ENCODE assay signal across 8 mouse cellular contexts in the genomic region with DNA sequence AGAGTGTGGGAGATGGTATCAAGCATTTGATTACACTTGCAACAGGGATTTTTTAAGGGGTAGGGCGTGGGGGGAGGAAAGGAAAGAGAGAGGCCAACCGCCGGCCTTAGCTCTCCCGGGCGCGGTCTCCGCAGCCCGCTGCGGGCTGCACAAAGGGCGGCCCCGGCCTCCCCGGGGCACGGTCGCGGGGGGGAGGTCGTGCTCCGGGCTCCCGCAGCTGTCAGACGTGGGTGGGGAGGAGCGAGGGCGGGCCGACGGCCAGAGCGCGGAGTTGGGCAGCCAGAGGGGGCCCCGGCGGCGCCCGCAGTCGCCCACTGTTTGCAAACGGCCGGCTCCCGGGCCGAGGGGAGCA.
A peak's percentile ranks its signal among the peaks of the same experiment; 100 is the strongest.
DNase-seq lines count a peak whose midpoint lies in the region; ATAC-seq and TF ChIP-seq lines count a peak whose summit lies in the region.

No protein-coding gene starts in this region.

- H3K79me2 ChIP-seq in myocyte (ENCODE audit: control insufficient read depth, insufficient read depth), result peaks cover 29% of the 10 kb centered on the region

- no peak for TF ChIP-seq POLR2A in myocyte (IDR thresholded peaks at IDR 0.05; ENCODE audit: insufficient read length, low read depth)

- no peak for DNase-seq in heart, postnatal 36 days
- no peak for DNase-seq in layer of hippocampus, postnatal 10 days (ENCODE audit: low spot score in 2 of 2)
- DNase-seq in gastrocnemius, postnatal 36 days, result no peak

- H3K27me3 ChIP-seq in heart, embryonic 11.5 days (ENCODE audit: control insufficient read depth, insufficient read depth, low read length), result 0 out of 2 replicates have a peak, but pooled peaks cover 2% of the 10 kb centered on the region
- H3K27me3 ChIP-seq in heart, embryonic 13.5 days (replicated peaks), result no peaks in the 10 kb centered on the region
- peaks cover 87% of the 10 kb centered on the region for H3K27me3 ChIP-seq in limb, embryonic 12.5 days
- no peaks in the 10 kb centered on the region for H3K27me3 ChIP-seq in myocyte (ENCODE audit: control insufficient read depth, insufficient read depth, insufficient read length)

- no peaks in the 10 kb centered on the region for H3K36me3 ChIP-seq in heart, embryonic 11.5 days (ENCODE audit: control insufficient read depth, insufficient read depth, low read length)
- no peaks in the 10 kb centered on the region for H3K36me3 ChIP-seq in heart, embryonic 13.5 days
- no peaks in the 10 kb centered on the region for H3K36me3 ChIP-seq in limb, embryonic 12.5 days
- no peaks in the 10 kb centered on the region for H3K36me3 ChIP-seq in myocyte (ENCODE audit: control insufficient read depth, insufficient read depth)

- under 1% methylated on average over 21 of the region's 34 CpGs for WGBS in heart, embryonic 11.5 days (ENCODE audit: insufficient replicate concordance)
- WGBS in heart, embryonic 13.5 days, result under 1% methylated on average over 21 of the region's 34 CpGs
- WGBS in limb, embryonic 12.5 days, result 0% methylated on average over 34 of the region's 34 CpGs

- H3K4me2 ChIP-seq in heart, embryonic 11.5 days, result peak overlapping the region; percentile 95
- H3K4me2 ChIP-seq in heart, embryonic 13.5 days, result peak overlapping the region; percentile 92
- peak overlapping the region; percentile 99 for H3K4me2 ChIP-seq in limb, embryonic 12.5 days
- H3K4me2 ChIP-seq in myocyte (ENCODE audit: low read depth), result peak overlapping the region; percentile 76

- ATAC-seq in heart, embryonic 11.5 days (replicated peaks; ENCODE audit: insufficient number of reproducible peaks, low FRiP score, low TSS enrichment), result peak; percentile 9; the same call in 1 of the 2 replicates
- peak; percentile 1 for ATAC-seq in activated CD4-positive, CD25-positive, alpha-beta regulatory T cell, adult 4 months
- peak; percentile 9; the same call in 1 of the 2 replicates for ATAC-seq in heart, embryonic 13.5 days (ENCODE audit: extremely low read depth, insufficient number of reproducible peaks, low FRiP score, low TSS enrichment)
- no peak for ATAC-seq in limb, embryonic 12.5 days (ENCODE audit: insufficient number of reproducible peaks, insufficient read depth, low FRiP score, low TSS enrichment, low read depth)

- peaks cover 61% of the 10 kb centered on the region for H3K4me1 ChIP-seq in heart, embryonic 11.5 days (ENCODE audit: control insufficient read depth, insufficient read depth, low read length)
- H3K4me1 ChIP-seq in heart, embryonic 13.5 days, result peaks cover 65% of the 10 kb centered on the region
- H3K4me1 ChIP-seq in limb, embryonic 12.5 days (replicated peaks), result peaks cover 81% of the 10 kb centered on the region

- H3K4me3 ChIP-seq in heart, embryonic 11.5 days (ENCODE audit: low read depth, low read length), result peak overlapping the region; percentile 87
- peak overlapping the region; percentile 81 for H3K4me3 ChIP-seq in heart, embryonic 13.5 days
- H3K4me3 ChIP-seq in limb, embryonic 12.5 days (replicated peaks), result peak overlapping the region; percentile 73
- peak overlapping the region; percentile 78 for H3K4me3 ChIP-seq in myocyte

- H3ac ChIP-seq in myocyte (ENCODE audit: control insufficient read depth, insufficient read length), result peak overlapping the region; percentile 10

- no peaks in the 10 kb centered on the region for H3K9me3 ChIP-seq in heart, embryonic 11.5 days (replicated peaks; ENCODE audit: control insufficient read depth, low read length)
- no peaks in the 10 kb centered on the region for H3K9me3 ChIP-seq in heart, embryonic 13.5 days
- no peaks in the 10 kb centered on the region for H3K9me3 ChIP-seq in limb, embryonic 12.5 days

- intact Hi-C loops in heart, postnatal 36 days (cut with DNase I), result loop anchor here (5.0 kb wide), 2 partner anchors 70 to 125 kb away; no protein-coding TSS in a partner anchor
- intact Hi-C loops in gastrocnemius, postnatal 36 days (cut with DNase I), result loop anchor here (5.0 kb wide), 1 partner anchor 45 kb away; no protein-coding TSS in a partner anchor

- peak overlapping the region; percentile 99 for H3K27ac ChIP-seq in heart, embryonic 11.5 days (ENCODE audit: low read depth, low read length)
- H3K27ac ChIP-seq in heart, embryonic 13.5 days (replicated peaks), result peak overlapping the region; percentile 97
- H3K27ac ChIP-seq in limb, embryonic 12.5 days, result peak overlapping the region; percentile 76; the same call in 1 of the 2 replicates

- peak overlapping the region; percentile 94 for H3K9ac ChIP-seq in heart, embryonic 11.5 days (ENCODE audit: low read depth, low read length)
- H3K9ac ChIP-seq in heart, embryonic 13.5 days, result peak overlapping the region; percentile 95
- H3K9ac ChIP-seq in limb, embryonic 12.5 days (replicated peaks), result peak overlapping the region; percentile 61

TF ChIP-seq in myocyte, 11 proteins besides CTCF, POLR2A, EP300 and RAD21:
- TF ChIP-seq USF1 (IDR thresholded peaks at IDR 0.05; ENCODE audit: low read depth), result no peak
- TF ChIP-seq TCF12 (IDR thresholded peaks at IDR 0.05; ENCODE audit: insufficient read depth, poor library complexity, severe bottlenecking), result no peak
- TF ChIP-seq TCF3 (IDR thresholded peaks at IDR 0.05; ENCODE audit: insufficient read length, low read depth), result no peak
- no peak for TF ChIP-seq CEBPB (IDR thresholded peaks at IDR 0.05; ENCODE audit: insufficient read depth, poor library complexity, severe bottlenecking)
- no peak for TF ChIP-seq POLR2AphosphoS2 (IDR thresholded peaks at IDR 0.05; ENCODE audit: insufficient read length, low read depth)
- peak in 2 of 3 experiments; percentile 67 to 79 for TF ChIP-seq MYOG (IDR thresholded peaks at IDR 0.05; ENCODE audit: control insufficient read depth in 1 of 3, insufficient read depth in 1 of 3, insufficient read length in 2 of 3, low read depth in 2 of 3)
- peak in 2 of 3 experiments; percentile 59 to 82 for TF ChIP-seq MYOD1 (IDR thresholded peaks at IDR 0.05; ENCODE audit: control insufficient read depth in 1 of 3, insufficient read length in 2 of 3, low read depth in 2 of 3)
- no peak for TF ChIP-seq REST (IDR thresholded peaks at IDR 0.05; ENCODE audit: insufficient read depth, insufficient read length)
- TF ChIP-seq E2F4 (IDR thresholded peaks at IDR 0.05; ENCODE audit: insufficient read depth), result no peak
- TF ChIP-seq SRF (IDR thresholded peaks at IDR 0.05; ENCODE audit: control insufficient read depth, insufficient read length, low read depth), result no peak
- no peak for TF ChIP-seq MAX (IDR thresholded peaks at IDR 0.05; ENCODE audit: low read depth)
